ENCODE assay signal across 10 mouse cellular contexts in the genomic region with DNA sequence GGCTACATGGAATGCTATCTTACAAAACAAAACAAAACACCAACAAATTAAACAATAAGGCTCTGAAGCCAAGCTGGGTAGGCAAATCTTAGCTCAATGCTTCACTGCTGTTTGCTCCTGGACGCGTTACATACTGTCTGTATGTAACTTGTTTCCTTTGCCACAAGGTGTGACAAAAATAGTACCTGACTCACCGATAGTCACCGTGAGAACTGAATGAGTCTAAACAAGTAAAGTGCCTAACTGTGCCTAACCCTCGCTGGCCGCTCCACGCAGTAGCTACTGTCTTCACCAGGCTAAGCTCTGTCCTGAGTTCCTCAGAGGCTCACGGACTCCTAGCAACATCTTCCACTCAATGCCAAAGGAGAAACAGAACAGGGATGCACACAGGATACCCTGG. TPM values are rescaled to one million over a fixed set of nuclear protein-coding genes. Genes with fewer than 3 reads are reported as not detected.
A peak's percentile ranks its signal among the peaks of the same experiment; 100 is the strongest.
DNase-seq lines count a peak whose midpoint lies in the region; ATAC-seq and TF ChIP-seq lines count a peak whose summit lies in the region.
"Had no signal": no experiment of that assay in that cellular context is flagged by ENCODE, and none has a peak within 500 bp of the region (broad histone marks: within the 10 kb centered on the region; RNA-seq: fewer than 3 reads in every experiment).

No protein-coding gene starts in this region.

- no peak for TF ChIP-seq CTCF in intestine, postnatal 0 days (IDR thresholded peaks at IDR 0.05; ENCODE audit: low read depth)

- 0 out of 2 replicates have a peak overlapping the region, but pooled peaks have one; percentile 73 for H3K4me2 ChIP-seq in intestine, embryonic 15.5 days (replicated peaks)
- H3K4me2 ChIP-seq in intestine, postnatal 0 days (replicated peaks; ENCODE audit: low read depth): no peak overlapping the region
- H3K4me2 ChIP-seq in embryonic facial prominence, embryonic 14.5 days (ENCODE audit: low read depth, low read length): peak overlapping the region; percentile 85
- peak overlapping the region; percentile 78 for H3K4me2 ChIP-seq in hindbrain, embryonic 12.5 days (replicated peaks)
- H3K4me2 ChIP-seq in myocyte (ENCODE audit: low read depth): peak overlapping the region; percentile 92
- H3K4me2 ChIP-seq: liver, embryonic 15.5 days had no signal

- no peak overlapping the region for H3K4me3 ChIP-seq in intestine, embryonic 15.5 days (replicated peaks)
- H3K4me3 ChIP-seq in intestine, postnatal 0 days (ENCODE audit: low read depth, low read length): no peak overlapping the region
- peak overlapping the region; percentile 12; the same call in 1 of the 2 replicates for H3K4me3 ChIP-seq in embryonic facial prominence, embryonic 14.5 days (ENCODE audit: low read depth, low read length)
- H3K4me3 ChIP-seq in hindbrain, embryonic 12.5 days: 0 out of 2 replicates have a peak overlapping the region, but pooled peaks have one; percentile 76
- H3K4me3 ChIP-seq in myocyte: no peak overlapping the region
- H3K4me3 ChIP-seq: liver, embryonic 15.5 days had no signal

- H3K4me1 ChIP-seq in intestine, embryonic 15.5 days (replicated peaks): peaks cover 26% of the 10 kb centered on the region
- peaks cover 5% of the 10 kb centered on the region; the same call in 1 of the 2 replicates for H3K4me1 ChIP-seq in intestine, postnatal 0 days (replicated peaks; ENCODE audit: control insufficient read depth, insufficient read depth, low read length)
- peaks cover 32% of the 10 kb centered on the region for H3K4me1 ChIP-seq in embryonic facial prominence, embryonic 14.5 days (ENCODE audit: control insufficient read depth, insufficient read depth, low read length)
- H3K4me1 ChIP-seq in hindbrain, embryonic 12.5 days: peaks cover 54% of the 10 kb centered on the region

- H3K9me3 ChIP-seq in intestine, embryonic 15.5 days: no peaks in the 10 kb centered on the region
- H3K9me3 ChIP-seq in intestine, postnatal 0 days (ENCODE audit: control insufficient read depth): no peaks in the 10 kb centered on the region
- no peaks in the 10 kb centered on the region for H3K9me3 ChIP-seq in embryonic facial prominence, embryonic 14.5 days (ENCODE audit: control insufficient read depth, low read length)
- H3K9me3 ChIP-seq in hindbrain, embryonic 12.5 days (replicated peaks): no peaks in the 10 kb centered on the region
- H3K9me3 ChIP-seq: liver, embryonic 15.5 days had no signal

- H3K27me3 ChIP-seq in intestine, embryonic 15.5 days (replicated peaks): no peaks in the 10 kb centered on the region
- peaks cover 7% of the 10 kb centered on the region for H3K27me3 ChIP-seq in intestine, postnatal 0 days (replicated peaks; ENCODE audit: control insufficient read depth, insufficient read depth, low read length)
- no peaks in the 10 kb centered on the region for H3K27me3 ChIP-seq in embryonic facial prominence, embryonic 14.5 days (replicated peaks; ENCODE audit: control insufficient read depth, insufficient read depth, low read length)
- no peaks in the 10 kb centered on the region for H3K27me3 ChIP-seq in hindbrain, embryonic 12.5 days
- H3K27me3 ChIP-seq in myocyte (ENCODE audit: control insufficient read depth, insufficient read depth, insufficient read length): no peaks in the 10 kb centered on the region

- WGBS in intestine, embryonic 15.5 days: 85% methylated on average over 8 of the region's 8 CpGs
- 82% methylated on average over 8 of the region's 8 CpGs for WGBS in intestine, postnatal 0 days
- WGBS in embryonic facial prominence, embryonic 14.5 days: 80% methylated on average over 8 of the region's 8 CpGs
- 91% methylated on average over 8 of the region's 8 CpGs for WGBS in hindbrain, embryonic 12.5 days

- H3K79me2 ChIP-seq in myocyte (ENCODE audit: control insufficient read depth, insufficient read depth): peaks cover 49% of the 10 kb centered on the region

- no peak overlapping the region for H3ac ChIP-seq in myocyte (ENCODE audit: control insufficient read depth, insufficient read length)

- no peak overlapping the region for H3K9ac ChIP-seq in intestine, embryonic 15.5 days
- H3K9ac ChIP-seq in intestine, postnatal 0 days (ENCODE audit: low read depth, low read length): no peak overlapping the region
- peak overlapping the region; percentile 43; the same call in 1 of the 2 replicates for H3K9ac ChIP-seq in embryonic facial prominence, embryonic 14.5 days (ENCODE audit: low read depth, low read length)
- peak overlapping the region; percentile 8; the same call in 1 of the 2 replicates for H3K9ac ChIP-seq in hindbrain, embryonic 12.5 days
- H3K9ac ChIP-seq: liver, embryonic 15.5 days had no signal

- TF ChIP-seq POLR2A in myocyte (IDR thresholded peaks at IDR 0.05; ENCODE audit: insufficient read length, low read depth): no peak

- no peak overlapping the region for H3K27ac ChIP-seq in intestine, embryonic 15.5 days
- H3K27ac ChIP-seq in intestine, postnatal 0 days (ENCODE audit: low read depth, low read length): no peak overlapping the region
- H3K27ac ChIP-seq in embryonic facial prominence, embryonic 14.5 days (replicated peaks; ENCODE audit: low read depth, low read length): no peak overlapping the region
- H3K27ac ChIP-seq in hindbrain, embryonic 12.5 days: 0 out of 2 replicates have a peak overlapping the region, but pooled peaks have one; percentile 44
- H3K27ac ChIP-seq: liver, embryonic 15.5 days had no signal

- H3K36me3 ChIP-seq in intestine, embryonic 15.5 days: peaks cover 13% of the 10 kb centered on the region; the same call in 1 of the 2 replicates
- H3K36me3 ChIP-seq in intestine, postnatal 0 days (ENCODE audit: control insufficient read depth, insufficient read depth): no peaks in the 10 kb centered on the region
- H3K36me3 ChIP-seq in embryonic facial prominence, embryonic 14.5 days (ENCODE audit: control insufficient read depth, insufficient read depth, low read length): peaks cover 56% of the 10 kb centered on the region
- peaks cover 33% of the 10 kb centered on the region for H3K36me3 ChIP-seq in hindbrain, embryonic 12.5 days
- H3K36me3 ChIP-seq in myocyte (ENCODE audit: control insufficient read depth, insufficient read depth): peaks cover 15% of the 10 kb centered on the region

- DNase-seq in embryonic facial prominence, embryonic 14.5 days (ENCODE audit: low spot score): no peak
- no peak for DNase-seq in thymus, postnatal 36 days
- DNase-seq in urinary bladder, postnatal 14 days (ENCODE audit: low spot score): no peak
- DNase-seq in layer of hippocampus, postnatal 25 days (ENCODE audit: extremely low spot score in 1 of 2, low spot score in 1 of 2): no peak
- DNase-seq: kidney, adult 8-10 months had no signal

- no peak for ATAC-seq in intestine, embryonic 15.5 days
- no peak for ATAC-seq in intestine, postnatal 0 days
- ATAC-seq in embryonic facial prominence, embryonic 14.5 days (ENCODE audit: low read depth): no peak
- ATAC-seq in hindbrain, embryonic 12.5 days (ENCODE audit: low FRiP score): no peak

TF ChIP-seq in myocyte, 11 proteins besides CTCF, POLR2A, EP300 and RAD21:
- TF ChIP-seq SRF (IDR thresholded peaks at IDR 0.05; ENCODE audit: control insufficient read depth, insufficient read length, low read depth) (no peak), MYOG (IDR thresholded peaks at IDR 0.05; ENCODE audit: control insufficient read depth in 1 of 3, insufficient read depth in 1 of 3, insufficient read length in 2 of 3, low read depth in 2 of 3) (no peak), USF1 (IDR thresholded peaks at IDR 0.05; ENCODE audit: low read depth) (no peak), TCF12 (IDR thresholded peaks at IDR 0.05; ENCODE audit: insufficient read depth, poor library complexity, severe bottlenecking) (no peak)
TF ChIP-seq in myocyte: peak in this region for 0.

RNA-seq across cellular contexts. Expression of a gene that starts 3.5 kb away (rescaled TPM):
- polyA plus RNA-seq in intestine, embryonic 15.5 days (2015; fragmentation: Nextera tagmentation; extraction: Ambion mirVana): 59.8 and 61.2 TPM in 2 replicates
- 23.3 and 24.0 TPM in 2 replicates for polyA plus RNA-seq in intestine, postnatal 0 days (2015; fragmentation: Nextera tagmentation; extraction: Ambion mirVana)
- 193 and 203 TPM in 2 replicates for polyA plus RNA-seq in embryonic facial prominence, embryonic 14.5 days (2014; fragmentation: Nextera tagmentation; extraction: Ambion mirVana)
- 125 and 130 TPM in 2 replicates for polyA plus RNA-seq in hindbrain, embryonic 12.5 days (2016; fragmentation: Nextera tagmentation; extraction: Ambion mirVana)
- 58.8 TPM for polyA plus RNA-seq in myocyte (2012; fragmentation: generic; extraction: Trizol)
- total RNA-seq in layer of hippocampus, postnatal 25 days (2021): 10 to 100 TPM; 19.2 to 21.9 TPM

RNA-seq across cellular contexts. Expression of a gene that starts 46.0 kb away (rescaled TPM):
- polyA plus RNA-seq in intestine, embryonic 15.5 days (2015; fragmentation: Nextera tagmentation; extraction: Ambion mirVana): 10.6 and 11.6 TPM in 2 replicates
- 8.2 and 10.0 TPM in 2 replicates for polyA plus RNA-seq in intestine, postnatal 0 days (2015; fragmentation: Nextera tagmentation; extraction: Ambion mirVana)
- polyA plus RNA-seq in embryonic facial prominence, embryonic 14.5 days (2014; fragmentation: Nextera tagmentation; extraction: Ambion mirVana): 19.9 and 20.3 TPM in 2 replicates
- 20.0 and 22.5 TPM in 2 replicates for polyA plus RNA-seq in hindbrain, embryonic 12.5 days (2016; fragmentation: Nextera tagmentation; extraction: Ambion mirVana)
- polyA plus RNA-seq in myocyte (2012; fragmentation: generic; extraction: Trizol): 10.3 TPM
- total RNA-seq in layer of hippocampus, postnatal 25 days (2021): 10 to 100 TPM; 27.0 to 28.1 TPM

Comparison
In these comparisons a context has a peak if more than half of its experiments do, and no peak if none do; other contexts are left out.
1. H3K4me3 ChIP-seq: peak in embryonic facial prominence, embryonic 14.5 days (single experiment) and hindbrain, embryonic 12.5 days (single experiment); none in intestine, embryonic 15.5 days (single experiment), intestine, postnatal 0 days (single experiment) and myocyte (single experiment).
2. H3K9ac ChIP-seq: peak in embryonic facial prominence, embryonic 14.5 days (single experiment) and hindbrain, embryonic 12.5 days (single experiment); none in intestine, embryonic 15.5 days (single experiment) and intestine, postnatal 0 days (single experiment).